Mouse (Mus musculus): ENCODE data around the gene Fam102b.

Fam102b gene

GRCm38 (mm10) chr3:109027515-109027987 is at the start of gene Fam102b:
Fam102b (minus strand) TSS chr3:109027607.
- DNase-seq (ENCODE audit: low spot score), result peak; percentile 80

- no peak for DNase-seq (ENCODE audit: low spot score)
These were observed 35.6 kb upstream of the Fam102b start for GRCm38 (mm10) chr3:109062989-109063388.

GRCm38 (mm10) chr3:109062391-109062790 is 35.0 kb upstream of the Fam102b start:
- no peak for DNase-seq (ENCODE audit: low spot score)

GRCm38 (mm10) chr3:109059903-109060302 is 32.5 kb upstream of the Fam102b start:
- no peak for DNase-seq (ENCODE audit: low spot score)

DNA sequence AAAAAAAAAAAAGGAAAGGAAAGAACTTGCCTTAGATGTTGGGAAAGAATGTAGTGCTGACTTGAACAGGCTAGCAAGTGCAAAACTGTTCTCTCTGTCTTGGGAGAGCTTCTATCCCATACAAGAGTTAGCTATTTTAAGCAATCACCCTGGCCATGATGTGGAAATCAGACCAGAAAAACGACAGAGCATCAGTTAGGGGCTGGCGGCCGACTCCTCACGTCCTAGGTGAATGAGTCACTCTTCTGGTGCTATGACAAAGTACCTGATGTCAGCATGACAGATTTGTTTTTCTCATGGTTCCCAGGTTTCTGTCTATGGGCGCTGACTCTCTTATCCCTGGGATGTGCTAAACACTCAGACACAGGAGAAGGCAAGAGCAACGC is 24.5 kb upstream of the Fam102b start:
- no peak for DNase-seq (ENCODE audit: low spot score)

DNA sequence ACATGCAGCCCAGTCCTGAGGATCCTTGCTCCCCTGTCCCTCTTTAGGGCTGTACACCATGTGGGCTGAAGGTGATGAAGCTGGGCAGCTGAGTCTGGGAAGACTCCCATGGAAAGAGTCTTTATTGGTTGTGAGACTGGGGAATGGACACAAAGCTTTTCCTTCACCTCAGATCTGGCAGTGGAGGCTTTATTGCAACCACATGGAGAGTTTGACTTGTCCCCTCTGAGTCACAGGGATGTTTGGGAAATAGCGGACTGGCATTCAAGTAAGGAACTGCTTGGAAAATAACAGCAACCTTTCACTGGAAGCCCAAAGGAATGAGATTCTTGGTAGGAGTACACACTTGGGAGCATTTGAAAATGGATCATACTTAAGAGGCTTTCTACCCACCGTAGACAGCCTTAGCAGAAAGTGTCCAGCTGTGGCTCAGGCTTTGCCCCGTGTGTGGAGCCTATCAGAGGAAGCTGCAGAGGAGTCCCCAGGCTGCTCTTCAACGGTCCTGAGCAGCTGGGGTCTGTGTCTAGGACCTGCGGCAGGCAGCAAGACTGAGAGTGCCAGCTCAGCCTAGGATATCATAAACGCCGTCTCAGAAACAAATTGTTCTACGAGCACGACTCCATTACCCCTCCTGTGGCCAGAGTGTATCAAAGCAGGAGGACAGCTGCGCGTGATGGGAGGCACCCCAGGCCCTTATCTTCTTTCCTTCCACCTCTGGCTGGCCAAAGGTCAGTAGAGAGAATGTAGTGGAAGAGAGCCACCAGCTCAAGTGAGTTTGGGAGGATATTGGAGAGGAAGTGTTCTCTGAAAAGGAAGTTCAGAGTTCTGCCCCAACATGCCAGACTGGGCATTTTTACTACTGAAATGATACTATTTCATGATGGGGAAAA is 23.9 kb upstream of the Fam102b start:
- no peak for DNase-seq (ENCODE audit: low spot score)

GRCm38 (mm10) chr3:109047707-109048283 is 20.4 kb upstream of the Fam102b start:
- DNase-seq (ENCODE audit: low spot score), result no peak

DNA sequence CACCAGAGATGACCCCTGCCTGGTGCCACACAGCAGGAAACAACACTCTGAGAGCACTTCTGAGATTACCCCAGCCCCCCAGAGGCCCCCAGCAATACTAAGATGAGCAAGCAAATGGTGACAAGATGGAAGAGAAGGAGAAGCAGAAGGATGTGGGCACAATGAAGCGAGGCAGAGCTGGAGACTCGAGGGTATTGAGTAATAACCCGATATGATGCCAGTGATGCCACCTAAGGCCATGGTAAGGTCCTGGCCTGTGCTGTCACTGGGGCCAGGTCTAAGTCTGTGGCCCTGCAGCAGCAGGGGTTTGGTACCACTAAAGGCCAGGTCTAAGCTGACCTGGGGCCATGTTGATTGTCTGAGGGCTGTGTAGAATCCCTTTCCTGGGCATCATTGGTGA is 19.0 kb upstream of the Fam102b start:
- DNase-seq (ENCODE audit: low spot score), result no peak

- no peak for DNase-seq (ENCODE audit: low spot score)
These were observed 16.0 kb upstream of the Fam102b start for GRCm38 (mm10) chr3:109043395-109043794.

DNA sequence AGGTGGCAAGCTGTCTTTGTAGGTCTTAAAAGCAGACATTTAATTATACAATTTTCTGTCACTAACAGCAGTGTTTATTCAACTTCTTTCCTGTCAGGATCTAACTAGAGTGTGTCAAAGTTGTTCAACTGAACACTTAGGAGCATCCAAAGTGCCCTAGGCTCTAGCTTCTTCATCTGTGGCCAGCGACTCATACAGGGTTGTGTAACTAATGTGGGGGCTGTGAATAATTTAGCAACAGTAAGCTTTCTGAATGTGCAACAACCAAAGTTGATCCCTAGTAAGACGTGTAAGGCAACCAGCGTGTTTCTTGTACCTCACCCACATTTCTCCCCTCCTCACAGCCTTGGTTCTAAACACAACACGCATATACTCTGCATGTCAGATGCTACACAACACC is 13.5 kb upstream of the Fam102b start:
- no peak for DNase-seq (ENCODE audit: low spot score)

DNA sequence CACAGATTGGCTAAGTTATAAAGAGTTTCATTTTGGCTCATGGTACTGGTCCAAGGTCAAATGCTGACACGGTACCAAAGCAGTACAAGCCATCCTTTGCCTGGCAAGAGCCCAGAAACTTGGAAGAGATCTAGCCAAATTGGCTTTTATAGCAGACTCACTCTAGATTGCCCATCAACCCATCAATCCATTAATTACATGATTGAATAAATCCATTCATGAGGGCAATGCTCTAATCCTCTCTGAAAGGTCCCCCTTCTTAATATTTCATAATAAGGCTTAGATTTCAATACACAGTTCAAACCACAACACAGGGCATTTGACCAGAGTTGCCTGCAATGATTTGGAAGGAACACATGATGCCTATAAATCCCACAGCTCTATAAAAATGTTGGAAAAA is 7.0 kb upstream of the Fam102b start:
- DNase-seq (ENCODE audit: low spot score), result no peak

DNA sequence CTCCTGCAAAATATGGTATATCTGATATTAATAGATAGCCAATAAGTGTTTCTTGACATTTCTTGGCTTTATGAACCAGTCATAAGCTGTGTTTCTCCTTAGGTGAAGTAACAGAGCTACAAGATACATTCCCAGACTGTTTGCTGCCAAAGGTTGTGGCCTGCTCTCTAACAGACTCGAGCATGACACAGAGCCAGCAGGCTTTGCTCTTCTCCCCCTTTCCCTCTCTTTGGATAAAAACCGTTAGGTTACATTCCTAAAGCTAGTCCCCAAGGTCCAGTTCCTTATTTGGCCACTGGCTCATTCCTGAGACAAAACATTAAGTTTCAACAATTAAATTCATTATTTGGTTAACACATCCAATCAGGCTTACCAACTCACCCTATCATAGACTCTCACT is 4.9 kb upstream of the Fam102b start:
- no peak for DNase-seq (ENCODE audit: low spot score)

DNA sequence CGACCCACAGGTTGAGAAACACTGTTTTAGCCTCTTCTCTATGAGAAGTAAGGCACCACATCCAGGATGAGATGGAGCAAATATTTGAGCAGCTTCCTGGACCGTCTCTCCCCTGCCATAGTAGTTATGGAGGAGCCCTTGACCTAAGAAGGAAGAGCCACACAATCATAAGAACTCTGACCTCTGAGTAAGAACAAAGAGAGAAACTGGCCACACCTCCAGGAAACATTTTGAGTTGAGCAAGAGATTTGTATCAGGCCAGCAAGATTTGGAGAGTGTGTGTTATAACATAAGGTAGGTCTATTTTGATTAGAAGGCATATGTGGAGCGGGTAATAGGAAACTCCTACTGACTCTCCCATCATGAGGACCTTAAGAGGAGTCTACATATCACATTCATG is 4.2 kb upstream of the Fam102b start:
- no peak for DNase-seq (ENCODE audit: low spot score)

GRCm38 (mm10) chr3:109030817-109031216 is 3.4 kb upstream of the Fam102b start:
- no peak for DNase-seq (ENCODE audit: low spot score)

DNA sequence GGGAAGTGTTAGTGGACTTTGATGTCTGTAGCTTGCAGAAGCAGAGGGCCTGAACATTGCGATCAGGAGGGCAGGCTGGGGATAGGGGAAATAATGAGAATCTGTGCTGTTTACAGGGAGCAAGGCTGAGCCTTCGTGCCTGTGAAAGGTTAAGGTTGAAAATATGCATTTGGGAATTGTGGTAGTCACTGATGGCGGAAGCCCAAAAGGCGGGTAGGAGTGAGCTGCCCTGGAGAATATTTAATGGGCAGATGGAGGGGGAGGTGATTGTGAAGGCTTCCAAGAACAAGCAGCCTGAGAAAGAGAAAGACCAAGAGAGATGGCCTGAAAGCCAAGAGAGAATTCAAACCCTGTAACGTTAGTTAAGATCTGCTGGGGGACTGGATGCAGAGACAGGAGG is 2.3 kb upstream of the Fam102b start:
- no peak for DNase-seq (ENCODE audit: low spot score)

- peak; percentile 21 for DNase-seq (ENCODE audit: low spot score)
These were observed 376 bp downstream of the Fam102b start for GRCm38 (mm10) chr3:109026991-109027470.

GRCm38 (mm10) chr3:109026462-109026990 is 881 bp downstream of the Fam102b start:
- DNase-seq (ENCODE audit: low spot score), result no peak

GRCm38 (mm10) chr3:109025579-109025978 is 1.8 kb downstream of the Fam102b start:
- peak; percentile 51 for DNase-seq (ENCODE audit: low spot score)

- no peak for DNase-seq (ENCODE audit: low spot score)
These were observed 4.3 kb downstream of the Fam102b start for GRCm38 (mm10) chr3:109023066-109023465.

GRCm38 (mm10) chr3:109021720-109022516 is 5.5 kb downstream of the Fam102b start:
- no peak for DNase-seq (ENCODE audit: low spot score)

DNA sequence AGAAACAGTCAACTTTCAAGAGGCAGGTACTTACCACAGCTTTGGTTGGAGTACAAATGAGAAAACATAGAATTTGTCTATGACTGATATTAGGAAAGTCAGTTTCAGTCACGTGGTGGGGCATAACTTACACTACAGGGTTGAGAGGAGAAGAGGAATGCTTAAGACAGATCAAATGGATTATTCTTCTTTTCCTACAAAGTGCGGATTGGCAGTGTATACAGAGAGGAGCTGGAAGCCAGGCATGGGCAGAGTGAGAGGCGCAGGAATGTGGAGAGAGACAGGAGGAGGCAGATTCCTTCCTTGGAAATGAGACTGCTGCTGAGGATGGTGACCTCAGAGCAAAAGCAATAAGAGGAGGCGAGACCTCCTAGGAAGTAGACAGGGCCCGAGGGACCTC is 9.1 kb downstream of the Fam102b start:
- DNase-seq (ENCODE audit: low spot score), result no peak

DNA sequence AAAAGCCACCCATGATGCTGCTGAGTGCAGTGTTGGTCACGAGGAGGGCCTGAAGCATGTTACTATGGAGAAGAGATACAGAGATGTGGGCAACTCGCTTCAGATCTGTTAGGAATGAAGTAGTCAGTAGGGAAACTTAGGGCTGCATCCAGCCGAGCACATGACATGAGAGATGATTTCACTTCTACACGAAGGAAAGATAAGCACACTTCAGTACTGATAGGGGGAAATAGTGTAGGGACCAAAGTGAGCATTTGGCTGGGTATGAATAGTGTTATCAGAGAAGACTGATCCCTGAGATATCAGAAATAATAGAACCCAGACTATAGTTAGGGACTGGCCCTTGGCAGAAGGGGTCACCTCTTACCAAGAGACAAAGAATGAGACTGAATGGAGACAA is 14.8 kb downstream of the Fam102b start:
- DNase-seq (ENCODE audit: low spot score), result no peak

All from spleen, adult 12 weeks (tissue).